Mouse (Mus musculus): ENCODE data around the gene Mansc4.

DNA sequence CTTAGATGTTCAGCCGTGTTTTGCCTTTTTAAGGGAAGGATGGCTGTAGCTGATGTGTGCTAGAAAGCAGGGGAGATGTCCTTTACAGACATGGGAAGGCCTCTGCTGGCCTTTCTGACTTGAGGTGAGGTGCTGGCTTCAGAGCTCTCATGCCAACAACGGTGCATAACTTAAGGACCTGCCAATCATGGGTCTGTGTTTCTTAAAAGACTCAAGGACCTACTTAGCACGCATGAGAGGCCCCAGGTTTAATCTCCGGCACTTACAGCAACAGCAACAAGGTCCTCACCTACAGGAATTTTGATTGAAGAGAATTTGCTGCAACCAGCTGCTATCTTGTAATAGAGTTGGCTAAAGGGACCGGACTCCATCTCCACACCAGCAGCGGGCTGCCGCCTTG lies 22.5 kb upstream of the Mansc4 start:
- no peak for TF ChIP-seq CTCF (IDR thresholded peaks at IDR 0.05; ENCODE audit: control insufficient read depth, insufficient read depth, insufficient read length)
- no peak for TF ChIP-seq CEBPB (IDR thresholded peaks at IDR 0.05; ENCODE audit: low read depth)
- no peak for TF ChIP-seq MYOD1 (IDR thresholded peaks at IDR 0.05; ENCODE audit: control insufficient read depth, insufficient read length, low read depth)
- no peak for TF ChIP-seq MAX (IDR thresholded peaks at IDR 0.05)
- TF ChIP-seq MYOG (IDR thresholded peaks at IDR 0.05; ENCODE audit: control insufficient read depth, extremely low read depth, insufficient read length) = no peak

Measured in C2C12 (cell line).